Mouse (Mus musculus) liver, embryonic 11.5 days (tissue): Measurements from ENCODE around the gene Nipa1. TPM values are rescaled to one million over a fixed set of nuclear protein-coding genes. Genes with fewer than 3 reads are reported as not detected.
A peak's percentile ranks its signal among the peaks of the same experiment; 100 is the strongest.

Experiments
- ATAC-seq: fragments of 200-750 bp; cut with Nextera tagmentation; replicated peaks from 2 replicates; pipeline ENCODE4 v1.8.0; 2017; ENCODE audit warnings: moderate number of reproducible peaks, mild to moderate bottlenecking, moderate TSS enrichment, moderate library complexity; ENCODE audit not compliant: low FRiP score
- DNase-seq: peaks from one replicate; pipeline ENCODE4 v3.0.0-alpha.2; 2017; ENCODE audit warnings: low spot score
- H3K27ac ChIP-seq: fragments of 300-500 bp; sonication (generic); 2 replicates; pipeline ENCODE4 v1.5.1; 2014; ENCODE audit warnings: mild to moderate bottlenecking, low read depth, low read length, control low read depth
- H3K27me3 ChIP-seq: fragments of 300-500 bp; sonication (generic); replicated peaks from 2 replicates; pipeline ENCODE4 v1.6.1; 2014; ENCODE audit warnings: low read length, mixed read lengths; ENCODE audit not compliant: control insufficient read depth, insufficient read depth
- H3K36me3 ChIP-seq: fragments of 300-500 bp; sonication (generic); 2 replicates; pipeline ENCODE4 v1.6.1; 2014; ENCODE audit warnings: mild to moderate bottlenecking, low read length, moderate library complexity, mixed read lengths; ENCODE audit not compliant: control insufficient read depth, insufficient read depth
- H3K4me1 ChIP-seq: fragments of 300-500 bp; sonication (generic); replicated peaks from 2 replicates; pipeline ENCODE4 v1.6.1; 2014; ENCODE audit warnings: low read length, mixed read lengths; ENCODE audit not compliant: control insufficient read depth, insufficient read depth
- H3K4me2 ChIP-seq: fragments of 300-500 bp; sonication (generic); 2 replicates; pipeline ENCODE4 v1.6.1; 2014; ENCODE audit warnings: mild to moderate bottlenecking, control low read depth, moderate library complexity
- H3K4me3 ChIP-seq: fragments of 300-500 bp; sonication (generic); 2 replicates; pipeline ENCODE4 v1.5.1; 2014; ENCODE audit warnings: low read depth, low read length, control low read depth
- H3K9ac ChIP-seq: fragments of 300-500 bp; sonication (generic); 2 replicates; pipeline ENCODE4 v1.6.1; 2014; ENCODE audit warnings: low read depth, low read length, control low read depth
- H3K9me3 ChIP-seq: fragments of 300-500 bp; sonication (generic); 2 replicates; pipeline ENCODE4 v1.6.1; 2016; ENCODE audit warnings: low read length, inconsistent platforms, mixed read lengths; ENCODE audit not compliant: control insufficient read depth
- WGBS: fragments of 180-500 bp; shearing (Covaris S2); extraction: QIAGEN DNeasy Blood & Tissue Kit; methylation state at CpG from one replicate; pipeline ENCODE4 v1.1.7; 2014; 5-methylcytosine and 5-hydroxymethylcytosine counted together
- polyA plus RNA-seq: library from polyadenylated mRNA; unstranded; fragments of >200 nt; fragmentation: Nextera tagmentation; extraction: Ambion mirVana; gene quantifications from 2 replicates; pipeline ENCODE4 v1.2.1, GENCODE M21; 2014

Nipa1 gene
- polyA plus RNA-seq, 1 experiment from 2014 or later, result 14.5 TPM

DNA sequence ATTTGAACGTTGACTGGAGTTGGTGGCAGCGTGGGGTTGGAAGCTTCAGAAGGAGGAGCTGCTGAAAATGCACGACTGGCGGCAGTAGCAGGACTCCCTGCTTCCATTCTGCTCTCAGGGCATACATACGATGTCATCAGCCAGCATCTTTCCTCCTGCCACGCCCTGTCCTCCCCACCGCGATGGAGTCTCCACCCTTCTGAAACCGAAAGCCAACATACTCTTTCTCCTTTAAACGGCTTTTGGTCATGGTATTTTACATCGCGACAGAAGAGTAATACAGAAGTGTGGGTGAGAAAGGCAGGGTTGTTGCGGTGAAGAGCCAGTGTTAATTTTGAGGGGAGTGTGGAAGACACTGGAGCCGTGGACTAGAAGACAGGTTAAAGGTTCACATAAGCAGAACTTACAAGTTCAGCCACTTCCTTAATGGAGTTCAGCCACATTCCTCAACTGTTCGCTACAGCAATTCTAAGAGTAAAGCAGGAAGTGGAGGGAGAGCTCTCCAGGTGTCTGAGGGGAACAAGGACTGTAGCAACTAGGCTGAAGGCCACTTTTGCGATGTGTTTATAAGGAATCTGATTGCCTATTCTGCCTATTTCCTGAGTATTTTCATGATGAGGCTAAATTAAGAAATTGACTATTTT lies 51.4 kb downstream of the Nipa1 start:
- Histone ChIP-seq H3K9ac (peak overlapping the region; percentile 60), H3K9me3 (no peaks in the 10 kb centered on the region), H3K4me1 (no peaks in the 10 kb centered on the region; the same call in 1 of the 2 replicates), H3K4me2 (peak overlapping the region; percentile 62), H3K36me3 (no peaks in the 10 kb centered on the region), H3K27ac (0 out of 2 replicates have a peak overlapping the region, but pooled peaks have one; percentile 3), H3K4me3 (peak overlapping the region; percentile 34), H3K27me3 (no peaks in the 10 kb centered on the region)
- DNase-seq, result peak; percentile 41
- WGBS, result 24% methylated on average over 16 of the region's 16 CpGs
- ATAC-seq, result peak; percentile 71; the same call in 1 of the 2 replicates

DNA sequence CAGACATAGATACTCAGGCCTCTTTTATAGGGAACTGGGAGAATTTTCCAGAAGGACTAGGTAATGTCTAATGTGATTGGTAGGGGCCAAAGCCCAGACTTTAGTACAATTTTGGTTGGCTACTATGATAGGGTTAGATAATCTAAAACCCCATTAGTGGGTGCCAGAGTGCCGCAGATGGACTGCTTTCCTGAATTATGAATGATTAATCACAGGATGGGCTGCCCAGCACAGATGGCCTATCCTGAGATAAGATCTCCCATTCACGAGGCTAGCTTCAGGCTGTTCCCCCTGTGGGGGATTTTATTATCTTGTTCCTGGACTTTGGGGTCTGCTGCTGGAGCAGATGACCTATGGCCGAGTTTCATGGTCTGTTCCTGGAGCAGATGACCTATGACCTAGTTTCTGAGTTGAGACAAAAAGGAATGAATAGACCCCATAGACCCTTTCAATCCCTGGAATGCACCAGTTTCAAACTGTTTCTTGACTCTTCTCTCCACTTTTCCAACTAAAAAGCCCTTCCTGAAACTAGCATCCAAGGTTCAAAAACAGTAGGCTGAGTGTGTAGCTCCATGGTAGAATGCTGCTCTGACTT lies 52.8 kb downstream of the Nipa1 start:
- H3K4me3 ChIP-seq, result no peak overlapping the region
- 30% methylated on average over 3 of the region's 3 CpGs for WGBS
- no peaks in the 10 kb centered on the region; the same call in 1 of the 2 replicates for H3K4me1 ChIP-seq
- no peak overlapping the region for H3K9ac ChIP-seq
- H3K4me2 ChIP-seq, result no peak overlapping the region
- H3K27ac ChIP-seq, result no peak overlapping the region
- no peaks in the 10 kb centered on the region for H3K27me3 ChIP-seq
- no peaks in the 10 kb centered on the region for H3K9me3 ChIP-seq
- DNase-seq, result no peak
- no peak for ATAC-seq
- no peaks in the 10 kb centered on the region for H3K36me3 ChIP-seq

DNA sequence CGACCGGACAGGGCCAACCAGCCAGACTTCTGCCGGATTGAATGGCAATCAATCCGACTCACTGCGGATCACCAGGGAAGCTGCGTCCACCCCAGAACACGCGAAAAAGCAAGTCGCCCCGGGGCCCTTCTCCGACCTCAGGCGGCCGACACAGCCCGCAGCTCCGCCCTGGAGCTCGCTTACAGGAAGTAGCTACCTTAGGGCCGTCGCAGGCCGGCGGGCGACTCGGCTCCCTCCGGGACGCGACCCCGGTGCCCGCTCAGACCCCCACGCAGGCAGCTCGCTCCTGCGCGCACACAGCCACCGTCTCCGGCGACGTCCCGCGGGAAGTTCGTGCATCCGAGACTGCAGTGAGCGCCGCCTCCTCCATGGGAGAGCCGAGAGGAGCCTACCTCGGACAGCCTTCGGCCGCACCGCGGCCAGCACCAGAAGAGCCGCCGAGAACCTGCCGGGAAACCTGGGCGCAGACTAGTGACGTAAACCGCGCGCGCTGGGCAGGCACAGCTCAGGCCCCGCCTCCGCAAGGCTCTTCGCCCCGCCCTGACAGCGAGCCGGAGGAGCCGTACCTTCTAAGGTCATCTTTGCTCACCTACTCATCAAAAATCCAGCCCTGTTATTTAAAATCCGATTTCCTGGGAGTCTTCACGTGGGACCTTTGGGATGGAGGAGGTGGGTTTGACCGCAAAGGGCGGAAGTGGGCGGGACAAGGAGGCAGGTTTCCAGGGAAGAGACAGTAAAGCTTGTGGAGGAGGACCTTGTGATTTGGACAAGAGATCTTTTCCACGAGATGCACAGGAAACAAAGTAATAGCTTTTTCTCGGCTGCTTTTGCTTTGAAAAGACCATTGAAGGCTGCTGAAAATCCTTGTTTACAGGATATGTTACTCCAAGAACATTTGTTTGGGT lies 57.5 kb downstream of the Nipa1 start, which contains the start of gene Nipa2:
Nipa2 (minus strand) TSS at position 473 of the 905 bp plus-strand sequence.
- Histone ChIP-seq H3K27ac (peak within 1 kb of the TSS; percentile 70), H3K36me3 (no peaks in the 10 kb centered on the region; the same call in 1 of the 2 replicates), H3K4me1 (no peaks in the 10 kb centered on the region; the same call in 1 of the 2 replicates), H3K27me3 (no peaks in the 10 kb centered on the region), H3K4me2 (peak within 1 kb of the TSS; percentile 76), H3K9me3 (no peaks in the 10 kb centered on the region), H3K4me3 (peak within 1 kb of the TSS; percentile 85), H3K9ac (peak within 1 kb of the TSS; percentile 82)
- peak; percentile 95 for DNase-seq
- under 1% methylated on average over 70 of the region's 70 CpGs for WGBS
- ATAC-seq, result peak; percentile 96

DNA sequence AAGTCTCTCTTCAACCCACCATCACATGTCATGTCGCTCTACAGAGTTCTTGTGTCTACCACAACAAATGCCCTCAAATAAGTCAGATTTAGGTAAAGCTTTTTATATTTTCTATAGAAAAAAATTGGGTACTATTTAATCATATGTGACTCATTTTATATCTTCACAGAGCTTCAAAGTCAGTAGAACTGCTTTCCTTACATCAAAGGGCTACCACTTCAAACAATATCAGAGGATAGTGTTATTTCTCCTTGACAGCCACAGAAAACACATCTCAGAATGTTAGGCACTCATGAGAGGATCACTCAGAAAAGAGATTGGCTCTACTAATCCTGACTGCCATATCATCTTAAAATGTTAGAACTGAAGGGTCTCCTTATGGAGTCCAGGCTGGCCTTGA lies 59.2 kb downstream of the Nipa1 start:
- 94% methylated on average over 1 of the region's 1 CpGs for WGBS
- Histone ChIP-seq H3K9ac (no peak overlapping the region), H3K4me2 (peak overlapping the region; percentile 44), H3K36me3 (peaks cover 3% of the 10 kb centered on the region), H3K9me3 (no peaks in the 10 kb centered on the region), H3K27me3 (no peaks in the 10 kb centered on the region), H3K4me1 (no peaks in the 10 kb centered on the region; the same call in 1 of the 2 replicates), H3K4me3 (no peak overlapping the region), H3K27ac (no peak overlapping the region)
- DNase-seq (no peak), ATAC-seq (no peak)

DNA sequence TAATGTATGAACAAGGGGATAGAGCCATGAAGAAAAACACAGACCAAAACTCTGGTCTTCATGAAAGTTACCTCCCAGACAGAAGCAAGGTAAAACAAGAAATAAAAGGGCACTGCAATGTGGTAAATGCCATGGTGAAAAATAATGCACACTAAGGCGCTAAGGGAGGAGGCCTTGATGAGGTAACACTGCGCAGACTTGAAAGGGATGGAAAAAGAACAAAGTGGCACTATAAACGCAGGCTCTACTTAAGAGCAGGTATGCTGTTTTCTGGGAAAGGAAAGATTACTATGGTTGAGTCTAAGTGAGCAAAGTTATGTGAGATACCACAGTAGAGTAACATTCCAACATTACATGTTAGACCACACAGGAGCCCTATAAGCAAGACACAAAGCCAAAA lies 60.0 kb downstream of the Nipa1 start:
- Histone ChIP-seq H3K36me3 (peaks cover 8% of the 10 kb centered on the region), H3K4me1 (no peaks in the 10 kb centered on the region; the same call in 1 of the 2 replicates), H3K9me3 (no peaks in the 10 kb centered on the region), H3K4me3 (no peak overlapping the region), H3K4me2 (no peak overlapping the region), H3K27me3 (no peaks in the 10 kb centered on the region), H3K27ac (no peak overlapping the region), H3K9ac (no peak overlapping the region)
- WGBS, result 98% methylated on average over 3 of the region's 3 CpGs
- DNase-seq, result no peak
- no peak for ATAC-seq

DNA sequence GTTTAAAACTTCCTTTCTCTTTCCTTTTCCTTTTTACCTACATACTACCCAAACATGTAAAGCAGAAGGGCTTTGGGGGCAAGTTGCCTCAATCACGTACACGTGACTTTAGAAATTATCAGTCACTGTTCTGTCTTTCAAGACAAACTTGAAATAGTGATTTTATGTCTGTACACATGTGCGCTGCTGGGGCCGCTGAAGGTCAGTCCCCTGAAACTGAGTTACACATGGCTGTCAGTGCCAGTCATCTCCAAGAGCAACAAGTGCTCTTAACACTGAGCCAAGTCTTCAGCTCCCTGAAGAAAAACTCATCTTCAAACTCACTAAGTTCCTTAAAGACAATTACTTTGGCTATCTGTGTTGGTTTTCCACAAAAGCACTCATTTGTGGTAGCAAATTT lies 61.8 kb downstream of the Nipa1 start:
- ATAC-seq (no peak), DNase-seq (no peak)
- Histone ChIP-seq H3K36me3 (peaks cover 11% of the 10 kb centered on the region), H3K27ac (no peak overlapping the region), H3K4me3 (no peak overlapping the region), H3K9me3 (peaks cover 3% of the 10 kb centered on the region; the same call in 1 of the 2 replicates), H3K4me1 (no peaks in the 10 kb centered on the region; the same call in 1 of the 2 replicates), H3K9ac (no peak overlapping the region), H3K4me2 (no peak overlapping the region), H3K27me3 (no peaks in the 10 kb centered on the region)
- WGBS, result 95% methylated on average over 4 of the region's 4 CpGs

DNA sequence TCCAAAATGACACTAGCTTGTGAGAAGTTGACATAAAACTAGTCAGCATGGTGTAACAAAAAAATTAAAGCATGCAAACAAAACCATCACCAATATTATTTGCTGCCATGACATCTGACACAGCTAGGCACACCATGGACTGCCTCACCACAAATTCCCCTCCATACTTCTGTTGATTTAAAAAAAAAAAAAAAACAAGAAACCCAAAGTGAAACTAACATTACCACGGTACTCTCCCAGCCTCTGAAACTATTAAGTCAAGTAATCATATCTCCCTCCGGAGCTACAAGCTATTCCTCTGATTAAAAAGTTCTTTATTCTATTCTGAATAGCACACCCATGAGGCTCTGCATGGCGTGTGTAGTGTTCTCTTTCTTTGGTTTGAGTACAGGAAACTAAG lies 62.6 kb downstream of the Nipa1 start:
- ATAC-seq (no peak), DNase-seq (no peak)
- H3K36me3 ChIP-seq, result peaks cover 11% of the 10 kb centered on the region
- H3K4me1 ChIP-seq, result no peaks in the 10 kb centered on the region
- H3K4me2 ChIP-seq, result no peak overlapping the region
- H3K9me3 ChIP-seq, result peaks cover 3% of the 10 kb centered on the region; the same call in 1 of the 2 replicates
- H3K9ac ChIP-seq, result no peak overlapping the region
- 86% methylated on average over 3 of the region's 3 CpGs for WGBS
- no peak overlapping the region for H3K27ac ChIP-seq
- H3K27me3 ChIP-seq, result no peaks in the 10 kb centered on the region
- H3K4me3 ChIP-seq, result no peak overlapping the region

DNA sequence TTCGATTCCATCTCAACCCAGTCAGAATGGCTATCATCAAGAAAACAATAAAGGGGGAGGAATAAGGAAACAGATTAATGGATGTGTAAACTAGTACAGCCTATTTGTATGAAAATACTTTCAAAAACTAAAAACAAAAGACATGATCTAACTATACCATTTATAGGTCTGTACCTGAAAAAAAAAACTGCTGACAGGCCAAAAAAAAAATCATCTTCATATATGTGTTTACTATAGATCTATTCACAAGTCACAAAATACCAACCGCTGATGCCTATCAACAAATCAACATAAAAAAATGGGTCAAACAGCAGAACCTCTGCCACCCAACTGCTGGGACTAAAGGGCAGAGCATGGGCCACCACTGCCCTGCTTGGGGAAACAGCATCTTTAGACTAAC lies 63.7 kb downstream of the Nipa1 start:
- Histone ChIP-seq H3K27ac (no peak overlapping the region), H3K4me3 (no peak overlapping the region), H3K9ac (no peak overlapping the region), H3K9me3 (peaks cover 3% of the 10 kb centered on the region; the same call in 1 of the 2 replicates), H3K4me2 (no peak overlapping the region), H3K27me3 (no peaks in the 10 kb centered on the region), H3K4me1 (no peaks in the 10 kb centered on the region), H3K36me3 (peaks cover 11% of the 10 kb centered on the region)
- ATAC-seq, result no peak
- no peak for DNase-seq
- 91% methylated on average over 2 of the region's 2 CpGs for WGBS
